Comparison of ENCODE assay signal across 9 mouse cellular contexts in the genomic region with DNA sequence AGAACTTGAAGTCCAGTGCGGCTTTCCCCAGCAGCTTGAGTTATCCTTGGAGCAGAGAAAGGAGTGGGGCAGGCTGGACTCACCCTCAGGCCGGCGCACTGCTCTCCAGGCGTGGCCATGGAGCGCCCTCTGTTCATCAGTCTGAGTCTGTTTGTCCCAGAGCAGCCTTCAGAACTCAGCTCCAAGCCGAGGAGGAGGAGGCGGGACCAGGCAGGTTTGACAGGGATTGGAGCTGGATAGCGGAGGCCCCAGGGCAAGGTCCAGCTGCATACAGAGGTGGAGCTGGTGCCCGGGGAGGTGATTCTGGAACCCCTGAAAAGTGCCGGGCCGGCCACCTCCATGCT. TPM values are rescaled to one million over a fixed set of nuclear protein-coding genes. Genes with fewer than 3 reads are reported as not detected.
DNase-seq lines count a peak whose midpoint lies in the region; ATAC-seq and TF ChIP-seq lines count a peak whose summit lies in the region.
"Had no signal": no experiment of that assay in that cellular context is flagged by ENCODE, and none has a peak within 500 bp of the region (broad histone marks: within the 10 kb centered on the region; RNA-seq: fewer than 3 reads in every experiment).

Gene Abcc6, minus strand, starts transcription at position 158 of the 344 bp plus-strand sequence.

- DNase-seq in heart, adult 11 months: no peak
- peak; percentile 59 for DNase-seq in limb, embryonic 10.5 days (ENCODE audit: low spot score)
- no peak for DNase-seq in midbrain, postnatal 0 days (ENCODE audit: low spot score)
- DNase-seq in frontal cortex, postnatal 10 days (ENCODE audit: low spot score in 2 of 2): no peak
- no peak for DNase-seq in spleen, postnatal 14 days (ENCODE audit: low spot score in 2 of 2)
- DNase-seq in layer of hippocampus, adult 9-10 months (ENCODE audit: low spot score): no peak
- DNase-seq: gastrocnemius, postnatal 10 days had no signal

- no peaks in the 10 kb centered on the region for H3K36me3 ChIP-seq in heart, embryonic 12.5 days
- no peaks in the 10 kb centered on the region for H3K36me3 ChIP-seq in embryonic facial prominence, embryonic 12.5 days
- H3K36me3 ChIP-seq in limb, embryonic 10.5 days: no peaks in the 10 kb centered on the region
- H3K36me3 ChIP-seq in midbrain, postnatal 0 days (ENCODE audit: insufficient read depth, low read length): no peaks in the 10 kb centered on the region

- H3K27ac ChIP-seq in heart, embryonic 12.5 days (ENCODE audit: poor library complexity, severe bottlenecking): no peak within 1 kb of the TSS
- H3K27ac ChIP-seq in embryonic facial prominence, embryonic 12.5 days: no peak within 1 kb of the TSS
- H3K27ac ChIP-seq in limb, embryonic 10.5 days: peak within 1 kb of the TSS; percentile 74
- H3K27ac ChIP-seq in midbrain, postnatal 0 days (ENCODE audit: low read depth, low read length): no peak within 1 kb of the TSS

- no peaks in the 10 kb centered on the region for H3K9me3 ChIP-seq in heart, embryonic 12.5 days (replicated peaks)
- no peaks in the 10 kb centered on the region for H3K9me3 ChIP-seq in embryonic facial prominence, embryonic 12.5 days
- no peaks in the 10 kb centered on the region for H3K9me3 ChIP-seq in limb, embryonic 10.5 days (replicated peaks)
- H3K9me3 ChIP-seq in midbrain, postnatal 0 days (ENCODE audit: low read length): no peaks in the 10 kb centered on the region

- peaks cover 17% of the 10 kb centered on the region for H3K4me1 ChIP-seq in heart, embryonic 12.5 days (replicated peaks)
- H3K4me1 ChIP-seq in embryonic facial prominence, embryonic 12.5 days: peaks cover 15% of the 10 kb centered on the region
- peaks cover 27% of the 10 kb centered on the region for H3K4me1 ChIP-seq in limb, embryonic 10.5 days
- H3K4me1 ChIP-seq in midbrain, postnatal 0 days (ENCODE audit: insufficient read depth, low read length): peaks cover 8% of the 10 kb centered on the region; the same call in 1 of the 2 replicates

- H3K9ac ChIP-seq in heart, embryonic 12.5 days: peak within 1 kb of the TSS; percentile 50; the same call in 1 of the 2 replicates
- peak within 1 kb of the TSS; percentile 25; the same call in 1 of the 2 replicates for H3K9ac ChIP-seq in embryonic facial prominence, embryonic 12.5 days
- 0 out of 2 replicates have a peak within 1 kb of the TSS, but pooled peaks have one; percentile 8 for H3K9ac ChIP-seq in midbrain, postnatal 0 days (replicated peaks; ENCODE audit: low read length, poor library complexity, severe bottlenecking)

- peaks cover 7% of the 10 kb centered on the region; the same call in 1 of the 2 replicates for H3K27me3 ChIP-seq in heart, embryonic 12.5 days (replicated peaks)
- 0 out of 2 replicates have a peak, but pooled peaks cover 5% of the 10 kb centered on the region for H3K27me3 ChIP-seq in embryonic facial prominence, embryonic 12.5 days
- H3K27me3 ChIP-seq in limb, embryonic 10.5 days (ENCODE audit: low read depth, poor library complexity, severe bottlenecking): peaks cover 10% of the 10 kb centered on the region; the same call in 1 of the 2 replicates
- H3K27me3 ChIP-seq in midbrain, postnatal 0 days (ENCODE audit: insufficient read depth, low read length): no peaks in the 10 kb centered on the region

- 17% methylated on average over 11 of the region's 11 CpGs for WGBS in heart, embryonic 12.5 days
- 8% methylated on average over 11 of the region's 11 CpGs for WGBS in embryonic facial prominence, embryonic 12.5 days
- WGBS in limb, embryonic 10.5 days: 7% methylated on average over 11 of the region's 11 CpGs
- 10% methylated on average over 11 of the region's 11 CpGs for WGBS in midbrain, postnatal 0 days

- H3K4me3 ChIP-seq in heart, embryonic 12.5 days: peak within 1 kb of the TSS; percentile 22
- no peak within 1 kb of the TSS for H3K4me3 ChIP-seq in embryonic facial prominence, embryonic 12.5 days
- peak within 1 kb of the TSS; percentile 21; the same call in 1 of the 2 replicates for H3K4me3 ChIP-seq in limb, embryonic 10.5 days
- no peak within 1 kb of the TSS for H3K4me3 ChIP-seq in midbrain, postnatal 0 days (ENCODE audit: low read depth, low read length)

- peak within 1 kb of the TSS; percentile 55 for H3K4me2 ChIP-seq in heart, embryonic 12.5 days
- H3K4me2 ChIP-seq in embryonic facial prominence, embryonic 12.5 days (replicated peaks): peak within 1 kb of the TSS; percentile 22
- H3K4me2 ChIP-seq in midbrain, postnatal 0 days (ENCODE audit: low read depth, low read length, poor library complexity, severe bottlenecking): no peak within 1 kb of the TSS

- 0 out of 2 replicates have a peak, but pooled peaks have one; percentile 19 for ATAC-seq in heart, embryonic 12.5 days (ENCODE audit: insufficient number of reproducible peaks, low FRiP score)
- no peak for ATAC-seq in embryonic facial prominence, embryonic 12.5 days (ENCODE audit: insufficient number of reproducible peaks, insufficient read depth, low FRiP score, low TSS enrichment)
- ATAC-seq in midbrain, postnatal 0 days (ENCODE audit: low FRiP score): no peak

- no peak for TF ChIP-seq CTCF in midbrain, postnatal 0 days (IDR thresholded peaks at IDR 0.05)

RNA-seq across cellular contexts. Expression of gene Abcc6, which starts in this region (rescaled TPM):
- 0.06 and 0.22 TPM in 2 replicates for polyA plus RNA-seq in heart, embryonic 12.5 days (2016; fragmentation: Nextera tagmentation; extraction: Ambion mirVana)
- polyA plus RNA-seq in embryonic facial prominence, embryonic 12.5 days (2016; fragmentation: Nextera tagmentation; extraction: Ambion mirVana): 0.38 and 0.57 TPM in 2 replicates
- polyA plus RNA-seq in limb, embryonic 10.5 days (2016; fragmentation: Nextera tagmentation; extraction: Ambion mirVana): 0.10 and 0.20 TPM in 2 replicates
- 1.3 and 2.1 TPM in 2 replicates for total RNA-seq in midbrain, postnatal 0 days (2014; rRNA removed)
- 0.43 and 0.89 TPM in 2 replicates for polyA plus RNA-seq in midbrain, postnatal 0 days (2015; fragmentation: Nextera tagmentation; extraction: Ambion mirVana)

Comparison
In these comparisons a context has a peak if more than half of its experiments do, and no peak if none do; other contexts are left out.
1. Peak in ATAC-seq, H3K4me3 ChIP-seq, H3K9ac ChIP-seq and H3K4me2 ChIP-seq in heart, embryonic 12.5 days; RNA of the gene not detected or under 1 TPM.
2. Peak in DNase-seq, H3K4me3 ChIP-seq and H3K27ac ChIP-seq in limb, embryonic 10.5 days; RNA of the gene not detected or under 1 TPM.